Mouse (Mus musculus) hindbrain, embryonic 12.5 days (tissue): ENCODE results near the gene Gm5475. TPM values are rescaled to one million over a fixed set of nuclear protein-coding genes. Genes with fewer than 3 reads are reported as not detected.

Experiments
- ATAC-seq: fragments of 200-750 bp; cut with Nextera tagmentation; 2 replicates; pipeline ENCODE4 v1.8.0; 2017; ENCODE audit warnings: moderate TSS enrichment; ENCODE audit not compliant: low FRiP score
- H3K27ac ChIP-seq: fragments of 300-500 bp; sonication (generic); 2 replicates; pipeline ENCODE4 v1.5.1; 2016; ENCODE audit warnings: mild to moderate bottlenecking
- H3K27me3 ChIP-seq: fragments of 300-500 bp; sonication (generic); 2 replicates; pipeline ENCODE4 v1.6.1; 2016; ENCODE audit warnings: mild to moderate bottlenecking
- H3K36me3 ChIP-seq: fragments of 300-500 bp; sonication (generic); 2 replicates; pipeline ENCODE4 v1.6.1; 2016; ENCODE audit warnings: mild to moderate bottlenecking
- H3K4me1 ChIP-seq: fragments of 300-500 bp; sonication (generic); 2 replicates; pipeline ENCODE4 v1.6.1; 2016
- H3K4me2 ChIP-seq: fragments of 300-500 bp; sonication (generic); replicated peaks from 2 replicates; pipeline ENCODE4 v1.6.1; 2016; ENCODE audit warnings: mild to moderate bottlenecking
- H3K4me3 ChIP-seq: fragments of 300-500 bp; sonication (generic); 2 replicates; pipeline ENCODE4 v1.5.1; 2016; ENCODE audit warnings: mild to moderate bottlenecking
- H3K9ac ChIP-seq: fragments of 300-500 bp; sonication (generic); 2 replicates; pipeline ENCODE4 v1.6.1; 2016; ENCODE audit warnings: mild to moderate bottlenecking, moderate library complexity
- H3K9me3 ChIP-seq: fragments of 300-500 bp; sonication (generic); replicated peaks from 2 replicates; pipeline ENCODE4 v1.6.1; 2016; ENCODE audit warnings: mild to moderate bottlenecking
- WGBS: fragments of 180-500 bp; shearing (Covaris S2); methylation state at CpG from one replicate; pipeline ENCODE4 v1.1.7; 2016; 5-methylcytosine and 5-hydroxymethylcytosine counted together
- polyA plus RNA-seq: library from polyadenylated mRNA; unstranded; fragments of >200 nt; fragmentation: Nextera tagmentation; extraction: Ambion mirVana; gene quantifications from 2 replicates; pipeline ENCODE4 v1.2.1, GENCODE M21; 2016

Gene Gm5475
- polyA plus RNA-seq, 1 experiment from 2014 or later: not detected

- Histone ChIP-seq H3K4me1 (no peaks in the 10 kb centered on the region), H3K9me3 (no peaks in the 10 kb centered on the region), H3K27me3 (no peaks in the 10 kb centered on the region), H3K4me3 (no peak overlapping the region), H3K36me3 (peaks cover 76% of the 10 kb centered on the region), H3K4me2 (no peak overlapping the region), H3K27ac (no peak overlapping the region), H3K9ac (no peak overlapping the region)
- WGBS: 96% methylated on average over 3 of the region's 3 CpGs
- no peak for ATAC-seq
Observed at GRCm38 (mm10) chr15:100395561-100395960, 26.4 kb upstream of the Gm5475 start.

- Histone ChIP-seq H3K36me3 (peaks cover 97% of the 10 kb centered on the region), H3K4me1 (no peaks in the 10 kb centered on the region), H3K4me2 (no peak overlapping the region), H3K4me3 (no peak overlapping the region), H3K27ac (no peak overlapping the region), H3K9ac (no peak overlapping the region), H3K9me3 (no peaks in the 10 kb centered on the region), H3K27me3 (no peaks in the 10 kb centered on the region)
- ATAC-seq: no peak
- 91% methylated on average over 16 of the region's 16 CpGs for WGBS
Observed at GRCm38 (mm10) chr15:100400592-100401250, 21.2 kb upstream of the Gm5475 start.

GRCm38 (mm10) chr15:100401811-100402210 lies 20.1 kb upstream of the Gm5475 start:
- Histone ChIP-seq H3K27me3 (no peaks in the 10 kb centered on the region), H3K27ac (no peak overlapping the region), H3K36me3 (peaks cover 93% of the 10 kb centered on the region), H3K9ac (no peak overlapping the region), H3K4me1 (no peaks in the 10 kb centered on the region), H3K9me3 (no peaks in the 10 kb centered on the region), H3K4me2 (no peak overlapping the region), H3K4me3 (no peak overlapping the region)
- no peak for ATAC-seq
- WGBS: 90% methylated on average over 4 of the region's 4 CpGs

GRCm38 (mm10) chr15:100402347-100402746 lies 19.6 kb upstream of the Gm5475 start:
- Histone ChIP-seq H3K4me1 (no peaks in the 10 kb centered on the region), H3K9me3 (no peaks in the 10 kb centered on the region), H3K36me3 (peaks cover 92% of the 10 kb centered on the region), H3K4me3 (no peak overlapping the region), H3K27me3 (no peaks in the 10 kb centered on the region), H3K4me2 (no peak overlapping the region), H3K27ac (no peak overlapping the region), H3K9ac (no peak overlapping the region)
- WGBS: 92% methylated on average over 14 of the region's 14 CpGs
- ATAC-seq: no peak

GRCm38 (mm10) chr15:100402798-100403197 lies 19.1 kb upstream of the Gm5475 start:
- H3K4me1 ChIP-seq: no peaks in the 10 kb centered on the region
- H3K4me2 ChIP-seq: no peak overlapping the region
- no peaks in the 10 kb centered on the region for H3K27me3 ChIP-seq
- no peak overlapping the region for H3K27ac ChIP-seq
- no peak overlapping the region for H3K4me3 ChIP-seq
- WGBS: 90% methylated on average over 4 of the region's 4 CpGs
- H3K36me3 ChIP-seq: peaks cover 92% of the 10 kb centered on the region
- ATAC-seq: no peak
- H3K9me3 ChIP-seq: no peaks in the 10 kb centered on the region
- no peak overlapping the region for H3K9ac ChIP-seq

- H3K9ac ChIP-seq: no peak overlapping the region
- no peaks in the 10 kb centered on the region for H3K9me3 ChIP-seq
- no peak overlapping the region for H3K27ac ChIP-seq
- H3K4me2 ChIP-seq: no peak overlapping the region
- no peaks in the 10 kb centered on the region for H3K4me1 ChIP-seq
- 93% methylated on average over 16 of the region's 16 CpGs for WGBS
- H3K27me3 ChIP-seq: no peaks in the 10 kb centered on the region
- no peak for ATAC-seq
- peaks cover 92% of the 10 kb centered on the region for H3K36me3 ChIP-seq
- H3K4me3 ChIP-seq: no peak overlapping the region
Observed at GRCm38 (mm10) chr15:100403318-100404000, 18.5 kb upstream of the Gm5475 start.

- no peaks in the 10 kb centered on the region for H3K9me3 ChIP-seq
- no peak overlapping the region for H3K27ac ChIP-seq
- H3K4me2 ChIP-seq: no peak overlapping the region
- no peaks in the 10 kb centered on the region for H3K4me1 ChIP-seq
- no peak overlapping the region for H3K9ac ChIP-seq
- no peaks in the 10 kb centered on the region for H3K27me3 ChIP-seq
- whole genome bisulfite sequencing: 93% methylated on average over 5 of the region's 5 CpGs
- H3K36me3 ChIP-seq: peaks cover 84% of the 10 kb centered on the region
- ATAC-seq: no peak
- H3K4me3 ChIP-seq: no peak overlapping the region
Observed at GRCm38 (mm10) chr15:100406088-100406487, 15.9 kb upstream of the Gm5475 start.

- H3K4me3 ChIP-seq: no peak overlapping the region
- H3K27me3 ChIP-seq: no peaks in the 10 kb centered on the region
- no peak for ATAC-seq
- no peak overlapping the region for H3K4me2 ChIP-seq
- peaks cover 5% of the 10 kb centered on the region; the same call in 1 of the 2 replicates for H3K4me1 ChIP-seq
- peaks cover 40% of the 10 kb centered on the region for H3K36me3 ChIP-seq
- 69% methylated on average over 14 of the region's 14 CpGs for WGBS
- no peaks in the 10 kb centered on the region for H3K9me3 ChIP-seq
- H3K27ac ChIP-seq: no peak overlapping the region
- H3K9ac ChIP-seq: no peak overlapping the region
Observed at GRCm38 (mm10) chr15:100410918-100411672, 10.9 kb upstream of the Gm5475 start.

GRCm38 (mm10) chr15:100411731-100412130 lies 10.2 kb upstream of the Gm5475 start:
- Histone ChIP-seq H3K9me3 (no peaks in the 10 kb centered on the region), H3K4me3 (no peak overlapping the region), H3K36me3 (peaks cover 38% of the 10 kb centered on the region), H3K4me1 (peaks cover 5% of the 10 kb centered on the region; the same call in 1 of the 2 replicates), H3K4me2 (no peak overlapping the region), H3K27me3 (no peaks in the 10 kb centered on the region), H3K9ac (no peak overlapping the region), H3K27ac (no peak overlapping the region)
- ATAC-seq: no peak
- WGBS: 86% methylated on average over 5 of the region's 5 CpGs

- no peaks in the 10 kb centered on the region for H3K9me3 ChIP-seq
- no peak overlapping the region for H3K4me3 ChIP-seq
- H3K9ac ChIP-seq: no peak overlapping the region
- no peak overlapping the region for H3K27ac ChIP-seq
- no peaks in the 10 kb centered on the region for H3K27me3 ChIP-seq
- H3K4me1 ChIP-seq: peaks cover 5% of the 10 kb centered on the region; the same call in 1 of the 2 replicates
- no peak for ATAC-seq
- H3K36me3 ChIP-seq: peaks cover 24% of the 10 kb centered on the region
- 84% methylated on average over 4 of the region's 5 CpGs for WGBS
- no peak overlapping the region for H3K4me2 ChIP-seq
Observed at GRCm38 (mm10) chr15:100413306-100413705, 8.6 kb upstream of the Gm5475 start.

- Histone ChIP-seq H3K4me3 (no peak overlapping the region), H3K9ac (no peak overlapping the region)
Observed at GRCm38 (mm10) chr15:100414011-100414410, 7.9 kb upstream of the Gm5475 start.

GRCm38 (mm10) chr15:100414942-100415341 lies 7.0 kb upstream of the Gm5475 start:
- H3K27ac ChIP-seq: no peak overlapping the region
- no peak for ATAC-seq
- no peak overlapping the region for H3K9ac ChIP-seq
- H3K4me1 ChIP-seq: peaks cover 14% of the 10 kb centered on the region
- no peak overlapping the region for H3K4me3 ChIP-seq
- no peaks in the 10 kb centered on the region for H3K27me3 ChIP-seq
- H3K9me3 ChIP-seq: no peaks in the 10 kb centered on the region
- no peak overlapping the region for H3K4me2 ChIP-seq
- WGBS: 91% methylated on average over 13 of the region's 13 CpGs
- H3K36me3 ChIP-seq: peaks cover 14% of the 10 kb centered on the region

More at GRCm38 (mm10) chr15:100414011-100414410, 7.9 kb upstream of the Gm5475 start:
- Histone ChIP-seq H3K27me3 (no peaks in the 10 kb centered on the region), H3K36me3 (peaks cover 17% of the 10 kb centered on the region), H3K4me2 (no peak overlapping the region), H3K4me1 (peaks cover 5% of the 10 kb centered on the region; the same call in 1 of the 2 replicates), H3K9me3 (no peaks in the 10 kb centered on the region), H3K27ac (no peak overlapping the region)
- 79% methylated on average over 4 of the region's 4 CpGs for WGBS
- no peak for ATAC-seq
